Mouse (Mus musculus) liver, adult 2 months (tissue): ENCODE data around the gene Sos1. TPM values are rescaled to one million over a fixed set of nuclear protein-coding genes. Genes with fewer than 3 reads are reported as not detected.
A peak's percentile ranks its signal among the peaks of the same experiment; 100 is the strongest.

ENCODE experiments used
- DNase-seq: peaks from one replicate; pipeline ENCODE4 v3.0.0-alpha.2; 2011; ENCODE audit warnings: low read depth, low spot score; ENCODE audit errors: extremely low read depth
- H3K27ac ChIP-seq: fragments of 200-500 bp; replicated peaks from 2 replicates; pipeline ENCODE4 v1.5.1; 2012; ENCODE audit warnings: low read depth, mild to moderate bottlenecking, control low read depth, inconsistent platforms, low read length; ENCODE audit not compliant: insufficient read depth
- H3K27me3 ChIP-seq: fragments of 200-500 bp; 2 replicates; pipeline ENCODE4 v1.6.1; 2012; ENCODE audit warnings: mild to moderate bottlenecking, moderate library complexity, low read length, inconsistent platforms; ENCODE audit not compliant: control insufficient read depth, insufficient read depth
- H3K36me3 ChIP-seq: fragments of 200-500 bp; 2 replicates; pipeline ENCODE4 v1.6.1; 2012; ENCODE audit warnings: low read length, inconsistent platforms; ENCODE audit not compliant: control insufficient read depth, insufficient read depth
- H3K4me1 ChIP-seq: fragments of 200-500 bp; 2 replicates; pipeline ENCODE4 v1.6.1; 2011; ENCODE audit warnings: low read length; ENCODE audit not compliant: control insufficient read depth, insufficient read depth
- H3K4me3 ChIP-seq: fragments of 200-500 bp; 2 replicates; pipeline ENCODE4 v1.5.1; 2011; ENCODE audit warnings: low read depth, mild to moderate bottlenecking, control low read depth, low read length, moderate library complexity; ENCODE audit not compliant: insufficient read depth
- H3K79me2 ChIP-seq: fragments of 200-500 bp; 2 replicates; pipeline ENCODE4 v1.6.1; 2012; ENCODE audit warnings: inconsistent platforms, mild to moderate bottlenecking, low read length, moderate library complexity; ENCODE audit not compliant: control insufficient read depth, insufficient read depth
- H3K9ac ChIP-seq: fragments of 200-500 bp; 2 replicates; pipeline ENCODE4 v1.6.1; 2012; ENCODE audit warnings: low read depth, mild to moderate bottlenecking, control low read depth, inconsistent platforms, low read length
- CTCF ChIP-seq: fragments of 200-500 bp; IDR thresholded peaks from 2 replicates; pipeline ENCODE4 v1.5.1; 2011; ENCODE audit warnings: low read depth, low read length, control low read depth
- POLR2A ChIP-seq: fragments of 200-500 bp; IDR thresholded peaks from 2 replicates; pipeline ENCODE4 v1.6.1; 2011; ENCODE audit warnings: low read length, control low read depth; ENCODE audit not compliant: insufficient read depth; ENCODE audit errors: extremely low read depth
- WGBS: fragments of 180-500 bp; shearing (Covaris S2); methylation state at CpG from one replicate; pipeline ENCODE4 v1.1.7; 2018; 5-methylcytosine and 5-hydroxymethylcytosine counted together
- polyA plus RNA-seq: library from polyadenylated mRNA; depleted of rRNA; stranded (reverse); fragments of >200 nt; gene quantifications from 2 replicates; pipeline ENCODE4 v1.2.3, GENCODE M21; 2012
- total RNA-seq: library from RNA; depleted of rRNA; stranded (reverse); fragments of >200 nt; gene quantifications from 2 replicates; pipeline ENCODE4 v1.2.3, GENCODE M21; 2014

The Sos1 gene
- total and polyA plus RNA-seq, 2 experiments: 2.8 to 11.8 TPM

GRCm38 (mm10) chr17:80492274-80492673, 12.0 kb upstream of the Sos1 start:
- peaks cover 7% of the 10 kb centered on the region; the same call in 1 of the 2 replicates for H3K4me1 ChIP-seq
- no peak for TF ChIP-seq POLR2A
- no peak for TF ChIP-seq CTCF
- WGBS: 71% methylated on average over 4 of the region's 4 CpGs
- no peaks in the 10 kb centered on the region for H3K36me3 ChIP-seq
- H3K4me3 ChIP-seq: no peak overlapping the region
- peak; percentile 50 for DNase-seq
- no peak overlapping the region; the same call in 1 of the 2 replicates for H3K27ac ChIP-seq
- no peaks in the 10 kb centered on the region for H3K27me3 ChIP-seq
- no peak overlapping the region for H3K9ac ChIP-seq
- H3K79me2 ChIP-seq: no peaks in the 10 kb centered on the region

GRCm38 (mm10) chr17:80490166-80490565, 9.9 kb upstream of the Sos1 start:
- no peak overlapping the region for H3K4me3 ChIP-seq
- no peak for DNase-seq
- H3K27me3 ChIP-seq: no peaks in the 10 kb centered on the region
- H3K4me1 ChIP-seq: peaks cover 7% of the 10 kb centered on the region; the same call in 1 of the 2 replicates
- 84% methylated on average over 5 of the region's 5 CpGs for WGBS
- H3K36me3 ChIP-seq: no peaks in the 10 kb centered on the region
- no peaks in the 10 kb centered on the region for H3K79me2 ChIP-seq
- TF ChIP-seq CTCF (no peak), POLR2A (no peak)
- H3K27ac ChIP-seq: no peak overlapping the region
- H3K9ac ChIP-seq: no peak overlapping the region

DNA sequence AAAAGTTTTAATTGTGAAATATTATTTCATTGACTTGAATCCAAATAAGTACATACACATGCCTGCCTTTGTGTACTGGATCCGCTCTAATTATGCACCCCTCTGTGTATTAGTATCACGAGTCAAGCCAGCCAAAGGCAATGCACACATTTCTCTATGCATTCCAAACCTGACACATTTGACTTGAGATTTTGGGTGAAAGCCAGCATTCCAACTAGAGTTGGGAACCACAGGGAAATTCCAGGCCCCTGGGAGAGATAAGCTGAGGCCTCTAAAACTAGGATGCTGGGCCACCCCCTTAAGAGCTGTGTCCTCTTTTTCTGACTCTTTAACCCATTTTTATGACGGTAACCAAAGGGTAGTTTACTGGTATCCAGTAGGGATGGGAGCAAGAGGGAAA, 8.7 kb upstream of the Sos1 start:
- no peak for DNase-seq
- H3K27ac ChIP-seq: no peak overlapping the region
- TF ChIP-seq CTCF (no peak), POLR2A (no peak)
- H3K4me1 ChIP-seq: peaks cover 7% of the 10 kb centered on the region; the same call in 1 of the 2 replicates
- no peak overlapping the region for H3K9ac ChIP-seq
- no peaks in the 10 kb centered on the region for H3K79me2 ChIP-seq
- no peaks in the 10 kb centered on the region for H3K27me3 ChIP-seq
- WGBS: 85% methylated on average over 3 of the region's 3 CpGs
- no peaks in the 10 kb centered on the region for H3K36me3 ChIP-seq
- H3K4me3 ChIP-seq: no peak overlapping the region

- 94% methylated on average over 5 of the region's 5 CpGs for WGBS
- Histone ChIP-seq H3K4me3 (no peak overlapping the region), H3K27ac (no peak overlapping the region), H3K4me1 (peaks cover 11% of the 10 kb centered on the region; the same call in 1 of the 2 replicates), H3K79me2 (no peaks in the 10 kb centered on the region), H3K36me3 (no peaks in the 10 kb centered on the region), H3K9ac (no peak overlapping the region), H3K27me3 (no peaks in the 10 kb centered on the region)
- DNase-seq: no peak
- TF ChIP-seq POLR2A (no peak), CTCF (no peak)
Observed at GRCm38 (mm10) chr17:80485160-80485559, 4.9 kb upstream of the Sos1 start.

- DNase-seq: no peak
- H3K4me3 ChIP-seq: peak overlapping the region; percentile 94
- H3K79me2 ChIP-seq: peaks cover 11% of the 10 kb centered on the region; the same call in 1 of the 2 replicates
- 0 out of 2 replicates have a peak overlapping the region, but pooled peaks have one; percentile 30 for H3K9ac ChIP-seq
- no peak for TF ChIP-seq CTCF
- TF ChIP-seq POLR2A: no peak
- no peaks in the 10 kb centered on the region for H3K36me3 ChIP-seq
- peak overlapping the region; percentile 100 for H3K27ac ChIP-seq
- peaks cover 12% of the 10 kb centered on the region; the same call in 1 of the 2 replicates for H3K4me1 ChIP-seq
- H3K27me3 ChIP-seq: no peaks in the 10 kb centered on the region
- WGBS: 24% methylated on average over 7 of the region's 7 CpGs
Observed at GRCm38 (mm10) chr17:80480855-80481224, 587 bp upstream of the Sos1 start.

DNA sequence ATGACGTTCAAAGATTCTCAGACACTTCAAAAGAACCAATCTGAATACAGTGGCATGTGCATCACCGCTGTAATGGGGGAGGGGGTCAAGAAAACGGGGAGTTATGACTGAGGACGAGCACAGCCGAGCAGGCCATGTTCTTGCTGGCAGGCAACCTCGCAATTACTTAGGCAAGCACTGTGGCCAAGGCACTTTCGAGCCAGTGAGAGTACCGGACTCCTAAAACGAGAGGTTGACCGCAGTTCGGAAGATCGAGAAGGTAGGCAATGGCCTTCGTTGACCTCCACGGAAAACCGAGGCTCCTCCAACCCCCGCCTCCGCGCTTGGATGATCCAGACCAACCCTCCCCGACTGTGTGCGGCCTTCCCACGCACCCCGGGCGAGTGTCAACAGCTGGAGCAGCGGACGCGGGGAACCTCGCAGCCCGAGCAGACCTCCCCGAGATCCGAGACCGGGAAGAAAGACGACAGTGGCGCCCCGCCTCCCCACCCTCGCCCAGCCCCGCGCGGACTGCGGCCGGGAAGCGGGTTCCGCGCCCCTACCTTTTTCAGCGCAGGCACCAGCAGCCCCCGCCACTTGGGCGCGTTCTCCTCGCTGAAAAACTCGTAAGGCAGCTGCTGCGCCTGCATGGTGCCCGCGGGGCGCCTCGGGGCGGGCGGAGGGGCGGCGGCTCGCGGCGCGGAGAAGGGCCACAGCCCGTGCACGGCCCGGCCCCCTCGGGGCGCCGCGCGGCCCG, 790 bp downstream of the Sos1 start:
- peak overlapping the region; percentile 94 for H3K4me3 ChIP-seq
- WGBS: under 1% methylated on average over 70 of the region's 71 CpGs
- TF ChIP-seq CTCF (no peak), POLR2A (no peak)
- peak overlapping the region; percentile 99 for H3K9ac ChIP-seq
- H3K36me3 ChIP-seq: no peaks in the 10 kb centered on the region
- H3K4me1 ChIP-seq: peaks cover 12% of the 10 kb centered on the region; the same call in 1 of the 2 replicates
- no peaks in the 10 kb centered on the region for H3K27me3 ChIP-seq
- peak overlapping the region; percentile 100 for H3K27ac ChIP-seq
- peaks cover 22% of the 10 kb centered on the region for H3K79me2 ChIP-seq
- DNase-seq: peak; percentile 80
